Mouse (Mus musculus): Measurements from ENCODE around the gene Pcbp4. TPM values are rescaled to one million over a fixed set of nuclear protein-coding genes. Genes with fewer than 3 reads are reported as not detected.

Pcbp4 gene
- polyA plus RNA-seq, 1 experiment from 2014 or later, result 32.6 TPM

DNA sequence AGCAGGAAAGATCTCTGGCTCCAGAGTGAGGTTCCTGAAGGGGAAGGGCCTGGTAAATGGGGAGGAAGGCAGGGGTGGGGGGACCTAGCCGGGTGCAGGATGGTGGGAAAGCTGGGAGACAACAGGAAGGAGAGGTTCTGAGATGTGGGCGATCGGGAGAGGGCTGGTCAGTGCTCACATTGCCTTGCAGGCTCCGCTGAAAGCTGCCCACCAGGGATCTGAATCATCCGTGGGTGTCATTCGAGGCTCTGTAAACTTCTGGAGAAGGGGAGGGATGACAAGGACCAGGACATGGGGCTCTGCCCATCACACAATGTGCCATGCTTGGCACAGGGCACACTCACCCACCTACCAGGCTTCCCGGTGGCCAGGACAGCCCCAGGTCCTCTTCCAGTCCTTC is 19.7 kb upstream of the Pcbp4 start:
- Histone ChIP-seq H3K9me3 (ENCODE audit: control insufficient read depth, low read length) (no peaks in the 10 kb centered on the region), H3K4me2 (ENCODE audit: low read depth, low read length) (no peak overlapping the region), H3K36me3 (ENCODE audit: control insufficient read depth, insufficient read depth, low read length) (0 out of 2 replicates have a peak, but pooled peaks cover 8% of the 10 kb centered on the region), H3K9ac (ENCODE audit: low read depth, low read length) (peak overlapping the region; percentile 35; the same call in 1 of the 2 replicates), H3K4me1 (ENCODE audit: control insufficient read depth, insufficient read depth, low read length) (peaks cover 45% of the 10 kb centered on the region), H3K27ac (ENCODE audit: low read length) (0 out of 2 replicates have a peak overlapping the region, but pooled peaks have one; percentile 30), H3K27me3 (replicated peaks; ENCODE audit: control insufficient read depth, insufficient read depth, low read length) (no peaks in the 10 kb centered on the region), H3K4me3 (ENCODE audit: low read length) (no peak overlapping the region)
- 67% methylated on average over 7 of the region's 7 CpGs for WGBS
- ATAC-seq, result no peak

DNA sequence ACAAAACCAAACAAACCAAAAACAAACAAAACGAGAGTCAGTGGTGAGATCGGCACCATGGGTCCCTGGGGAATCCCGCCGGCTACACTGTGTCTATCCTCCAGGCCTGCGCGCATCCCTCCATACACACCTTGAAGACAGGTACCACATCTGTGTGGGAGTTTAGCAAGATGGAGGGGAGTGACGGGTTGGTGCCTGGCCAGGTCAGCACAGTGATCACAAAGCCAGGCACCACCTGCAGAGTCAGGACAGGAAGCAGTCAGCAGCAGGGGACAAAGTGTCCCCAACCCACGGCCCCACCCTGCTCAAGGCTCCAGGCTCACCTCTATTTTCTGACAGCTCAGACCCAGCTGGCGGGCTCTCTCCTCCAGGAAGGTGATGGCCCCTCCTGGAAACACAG is 16.5 kb upstream of the Pcbp4 start:
- 75% methylated on average over 9 of the region's 9 CpGs for WGBS
- H3K36me3 ChIP-seq (ENCODE audit: control insufficient read depth, insufficient read depth, low read length), result 0 out of 2 replicates have a peak, but pooled peaks cover 8% of the 10 kb centered on the region
- no peak overlapping the region for H3K27ac ChIP-seq (ENCODE audit: low read length)
- peaks cover 40% of the 10 kb centered on the region for H3K4me1 ChIP-seq (ENCODE audit: control insufficient read depth, insufficient read depth, low read length)
- H3K9ac ChIP-seq (ENCODE audit: low read depth, low read length), result peak overlapping the region; percentile 35
- H3K4me2 ChIP-seq (ENCODE audit: low read depth, low read length), result no peak overlapping the region
- H3K4me3 ChIP-seq (ENCODE audit: low read length), result no peak overlapping the region
- no peaks in the 10 kb centered on the region for H3K27me3 ChIP-seq (replicated peaks; ENCODE audit: control insufficient read depth, insufficient read depth, low read length)
- no peak for ATAC-seq
- H3K9me3 ChIP-seq (ENCODE audit: control insufficient read depth, low read length), result no peaks in the 10 kb centered on the region

DNA sequence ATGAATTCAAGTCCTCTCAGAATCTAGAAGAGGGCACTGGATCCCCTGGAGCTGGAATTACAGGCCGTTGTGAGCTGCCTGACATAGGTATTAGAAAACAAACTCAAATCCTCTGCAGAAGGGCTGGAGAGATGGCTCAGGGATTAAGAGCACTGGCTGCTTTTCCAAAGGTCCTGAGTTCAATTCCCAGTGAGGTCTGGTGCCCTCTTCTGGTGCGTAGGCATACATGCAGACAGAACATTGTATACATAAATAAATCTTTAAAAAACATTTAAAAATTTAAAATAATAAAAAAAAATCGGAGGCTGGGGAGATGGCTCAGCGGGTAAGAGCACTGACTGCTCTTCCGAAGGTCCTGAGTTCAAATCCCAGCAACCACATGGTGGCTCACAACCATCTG is 10.4 kb upstream of the Pcbp4 start:
- Histone ChIP-seq H3K4me1 (ENCODE audit: control insufficient read depth, insufficient read depth, low read length) (peaks cover 25% of the 10 kb centered on the region), H3K27me3 (replicated peaks; ENCODE audit: control insufficient read depth, insufficient read depth, low read length) (no peaks in the 10 kb centered on the region), H3K9me3 (ENCODE audit: control insufficient read depth, low read length) (no peaks in the 10 kb centered on the region), H3K36me3 (ENCODE audit: control insufficient read depth, insufficient read depth, low read length) (no peaks in the 10 kb centered on the region), H3K9ac (ENCODE audit: low read depth, low read length) (no peak overlapping the region), H3K4me2 (ENCODE audit: low read depth, low read length) (no peak overlapping the region), H3K4me3 (ENCODE audit: low read length) (no peak overlapping the region), H3K27ac (ENCODE audit: low read length) (no peak overlapping the region)
- WGBS, result 77% methylated on average over 5 of the region's 5 CpGs
- no peak for ATAC-seq

DNA sequence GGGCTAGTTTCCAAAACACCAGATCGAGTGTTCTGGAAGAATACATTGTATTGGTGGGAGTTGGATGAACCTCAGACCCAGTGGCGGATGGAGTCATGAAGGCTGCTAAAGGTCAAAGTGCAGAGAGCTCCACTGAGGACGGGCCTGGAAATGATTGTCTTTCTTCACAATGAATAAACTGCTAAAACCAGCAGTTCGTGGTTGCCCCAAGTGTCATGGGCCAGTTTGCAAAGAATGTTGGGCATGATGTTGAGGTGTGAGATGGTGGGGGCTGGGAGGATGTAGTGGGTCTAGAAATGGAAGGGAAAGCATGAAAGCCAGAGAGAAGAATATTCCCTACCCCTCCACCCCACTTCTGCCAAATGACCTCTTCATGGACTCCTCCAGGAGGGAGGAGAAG is 8.3 kb upstream of the Pcbp4 start:
- WGBS, result 60% methylated on average over 4 of the region's 4 CpGs
- no peak overlapping the region for H3K27ac ChIP-seq (ENCODE audit: low read length)
- no peak overlapping the region for H3K9ac ChIP-seq (ENCODE audit: low read depth, low read length)
- no peaks in the 10 kb centered on the region for H3K36me3 ChIP-seq (ENCODE audit: control insufficient read depth, insufficient read depth, low read length)
- no peaks in the 10 kb centered on the region for H3K27me3 ChIP-seq (replicated peaks; ENCODE audit: control insufficient read depth, insufficient read depth, low read length)
- peaks cover 34% of the 10 kb centered on the region for H3K4me1 ChIP-seq (ENCODE audit: control insufficient read depth, insufficient read depth, low read length)
- ATAC-seq, result no peak
- no peak overlapping the region for H3K4me3 ChIP-seq (ENCODE audit: low read length)
- H3K4me2 ChIP-seq (ENCODE audit: low read depth, low read length), result no peak overlapping the region
- no peaks in the 10 kb centered on the region for H3K9me3 ChIP-seq (ENCODE audit: control insufficient read depth, low read length)

DNA sequence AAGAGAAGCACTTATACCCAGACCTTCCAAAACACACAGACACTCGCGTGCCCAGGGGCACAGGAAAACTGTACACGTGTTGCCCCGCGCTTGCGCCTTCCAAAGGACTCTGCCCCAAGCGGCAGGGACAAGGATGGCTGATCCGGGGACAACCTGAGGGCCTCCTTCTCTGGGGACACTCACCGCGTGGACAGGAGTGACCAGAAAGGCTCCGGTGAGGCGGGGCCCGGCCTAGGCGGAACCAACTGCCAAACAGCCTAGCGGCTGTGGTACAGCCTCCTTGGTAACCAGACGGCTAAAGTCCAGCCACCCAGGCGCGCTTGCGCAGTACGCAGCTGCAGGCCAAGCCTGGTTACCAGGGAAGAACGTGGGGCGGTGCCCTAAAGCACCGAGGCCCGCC is 5.7 kb upstream of the Pcbp4 start, which contains the start of the genes Abhd14b and Abhd14a:
Abhd14b (plus strand) TSS at position 112 of the 400 bp plus-strand sequence.
Abhd14a (minus strand) TSS at position 331 of the 400 bp plus-strand sequence.
- WGBS, result 0% methylated on average over 24 of the region's 24 CpGs
- peak within 1 kb of the TSS; percentile 81 for H3K9ac ChIP-seq (ENCODE audit: low read depth, low read length)
- ATAC-seq, result peak; percentile 86
- peak within 1 kb of the TSS; percentile 77 for H3K27ac ChIP-seq (ENCODE audit: low read length)
- H3K27me3 ChIP-seq (replicated peaks; ENCODE audit: control insufficient read depth, insufficient read depth, low read length), result no peaks in the 10 kb centered on the region
- H3K4me2 ChIP-seq (ENCODE audit: low read depth, low read length), result peak within 1 kb of the TSS; percentile 73
- no peaks in the 10 kb centered on the region for H3K36me3 ChIP-seq (ENCODE audit: control insufficient read depth, insufficient read depth, low read length)
- no peaks in the 10 kb centered on the region for H3K9me3 ChIP-seq (ENCODE audit: control insufficient read depth, low read length)
- H3K4me1 ChIP-seq (ENCODE audit: control insufficient read depth, insufficient read depth, low read length), result peaks cover 49% of the 10 kb centered on the region
- peak within 1 kb of the TSS; percentile 63 for H3K4me3 ChIP-seq (ENCODE audit: low read length)

DNA sequence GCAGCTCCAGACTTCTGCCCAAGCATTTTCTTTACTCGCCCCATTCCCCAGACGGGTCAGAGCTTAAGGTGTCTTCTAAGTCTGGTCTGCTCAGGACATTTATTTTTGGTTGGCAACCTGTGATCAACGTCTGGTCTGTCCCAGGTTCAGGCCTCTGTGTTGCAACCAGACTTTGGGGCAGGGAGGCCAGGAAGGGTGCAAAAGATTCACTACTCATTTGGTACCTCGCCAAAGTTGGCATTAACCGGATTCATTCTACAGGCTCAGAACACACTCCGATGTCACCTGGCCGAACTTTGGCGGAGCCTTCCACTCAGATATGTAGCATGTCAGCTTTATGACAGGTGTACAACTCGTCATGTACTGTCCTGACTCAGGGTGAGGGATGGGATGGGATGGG is 5.1 kb upstream of the Pcbp4 start:
- Histone ChIP-seq H3K4me2 (ENCODE audit: low read depth, low read length) (peak overlapping the region; percentile 73), H3K36me3 (ENCODE audit: control insufficient read depth, insufficient read depth, low read length) (no peaks in the 10 kb centered on the region), H3K9ac (ENCODE audit: low read depth, low read length) (peak overlapping the region; percentile 81), H3K4me3 (ENCODE audit: low read length) (peak overlapping the region; percentile 60), H3K27ac (ENCODE audit: low read length) (peak overlapping the region; percentile 77), H3K9me3 (ENCODE audit: control insufficient read depth, low read length) (no peaks in the 10 kb centered on the region), H3K4me1 (ENCODE audit: control insufficient read depth, insufficient read depth, low read length) (peaks cover 53% of the 10 kb centered on the region), H3K27me3 (replicated peaks; ENCODE audit: control insufficient read depth, insufficient read depth, low read length) (no peaks in the 10 kb centered on the region)
- WGBS, result 31% methylated on average over 9 of the region's 9 CpGs
- peak; percentile 8 for ATAC-seq

DNA sequence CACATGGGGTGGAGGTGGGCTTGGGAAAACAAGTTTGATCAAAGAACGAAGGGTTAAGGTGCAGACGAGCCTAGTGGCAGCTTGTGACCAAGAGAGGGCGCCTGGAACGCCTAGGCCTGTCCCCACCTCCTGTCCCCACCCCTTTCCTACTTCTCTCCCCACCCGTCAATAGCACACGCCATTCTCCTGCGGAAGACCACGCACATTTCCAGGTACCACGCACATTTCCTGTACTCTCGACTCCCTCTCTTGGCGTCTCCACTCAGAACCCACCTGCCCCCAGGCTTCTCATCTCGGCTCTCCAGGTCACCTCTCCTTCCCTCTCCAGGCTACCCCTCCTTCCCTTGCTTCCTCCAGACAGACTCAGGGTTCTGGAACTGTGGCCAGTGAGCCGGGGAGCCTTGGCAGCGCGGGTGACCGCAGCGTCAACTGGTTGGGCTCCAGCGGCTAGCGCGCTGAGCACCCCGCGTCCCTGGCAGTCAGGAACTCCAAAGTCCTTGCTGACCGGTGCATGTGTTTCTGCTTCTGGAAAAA is 4.5 kb upstream of the Pcbp4 start:
- Histone ChIP-seq H3K27me3 (replicated peaks; ENCODE audit: control insufficient read depth, insufficient read depth, low read length) (no peaks in the 10 kb centered on the region), H3K4me1 (ENCODE audit: control insufficient read depth, insufficient read depth, low read length) (peaks cover 57% of the 10 kb centered on the region), H3K4me2 (ENCODE audit: low read depth, low read length) (peak overlapping the region; percentile 73), H3K9me3 (ENCODE audit: control insufficient read depth, low read length) (no peaks in the 10 kb centered on the region), H3K36me3 (ENCODE audit: control insufficient read depth, insufficient read depth, low read length) (no peaks in the 10 kb centered on the region), H3K27ac (ENCODE audit: low read length) (peak overlapping the region; percentile 77), H3K4me3 (ENCODE audit: low read length) (peak overlapping the region; percentile 63), H3K9ac (ENCODE audit: low read depth, low read length) (peak overlapping the region; percentile 81)
- peak; percentile 60 for ATAC-seq
- under 1% methylated on average over 23 of the region's 23 CpGs for WGBS

DNA sequence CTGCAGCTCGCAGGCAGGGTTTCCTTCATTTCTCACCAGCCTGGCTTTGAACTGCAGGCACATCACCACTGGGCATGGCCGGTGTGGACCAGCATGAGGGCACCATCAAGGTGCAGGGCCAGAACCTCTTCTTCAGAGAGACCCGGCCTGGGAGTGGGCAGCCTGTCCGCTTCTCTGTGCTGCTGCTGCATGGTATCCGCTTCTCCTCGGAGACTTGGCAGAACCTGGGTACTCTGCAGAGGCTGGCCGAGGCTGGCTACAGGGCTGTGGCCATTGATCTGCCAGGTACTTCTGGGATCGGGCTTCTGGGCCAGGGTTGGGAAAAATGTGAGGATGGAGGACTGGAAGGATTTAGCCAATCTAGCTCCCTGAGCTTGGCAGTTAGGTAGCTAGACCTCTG is 3.1 kb upstream of the Pcbp4 start:
- H3K27me3 ChIP-seq (replicated peaks; ENCODE audit: control insufficient read depth, insufficient read depth, low read length), result no peaks in the 10 kb centered on the region
- H3K27ac ChIP-seq (ENCODE audit: low read length), result no peak overlapping the region
- no peak overlapping the region for H3K4me3 ChIP-seq (ENCODE audit: low read length)
- H3K4me2 ChIP-seq (ENCODE audit: low read depth, low read length), result no peak overlapping the region; the same call in 1 of the 2 replicates
- H3K9me3 ChIP-seq (ENCODE audit: control insufficient read depth, low read length), result no peaks in the 10 kb centered on the region
- H3K36me3 ChIP-seq (ENCODE audit: control insufficient read depth, insufficient read depth, low read length), result no peaks in the 10 kb centered on the region
- no peak overlapping the region for H3K9ac ChIP-seq (ENCODE audit: low read depth, low read length)
- no peak for ATAC-seq
- 87% methylated on average over 8 of the region's 8 CpGs for WGBS
- peaks cover 65% of the 10 kb centered on the region for H3K4me1 ChIP-seq (ENCODE audit: control insufficient read depth, insufficient read depth, low read length)

DNA sequence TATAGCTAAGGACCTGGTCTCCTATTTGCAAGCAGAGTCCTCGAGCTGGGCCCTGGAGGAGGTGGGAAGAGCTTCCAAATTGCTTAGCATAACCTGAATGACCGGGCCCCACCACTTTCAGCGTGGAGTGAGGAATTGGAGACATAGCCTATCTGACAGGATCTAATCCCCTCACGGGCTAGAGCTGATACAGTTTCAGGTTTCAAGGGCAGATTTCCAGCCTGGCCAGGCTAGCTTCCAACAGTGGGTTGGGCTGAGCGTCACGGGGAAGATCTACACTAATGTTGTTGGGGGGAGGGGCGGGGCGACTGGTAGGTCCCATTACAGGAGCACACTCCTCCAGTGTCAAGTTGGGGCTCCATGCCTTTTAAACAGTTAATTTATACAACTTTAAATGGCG is 2.4 kb upstream of the Pcbp4 start:
- H3K4me2 ChIP-seq (ENCODE audit: low read depth, low read length), result peak overlapping the region; percentile 33
- 14% methylated on average over 9 of the region's 9 CpGs for WGBS
- no peaks in the 10 kb centered on the region for H3K36me3 ChIP-seq (ENCODE audit: control insufficient read depth, insufficient read depth, low read length)
- H3K9ac ChIP-seq (ENCODE audit: low read depth, low read length), result no peak overlapping the region
- peak overlapping the region; percentile 34; the same call in 1 of the 2 replicates for H3K27ac ChIP-seq (ENCODE audit: low read length)
- H3K4me1 ChIP-seq (ENCODE audit: control insufficient read depth, insufficient read depth, low read length), result peaks cover 64% of the 10 kb centered on the region
- no peaks in the 10 kb centered on the region for H3K27me3 ChIP-seq (replicated peaks; ENCODE audit: control insufficient read depth, insufficient read depth, low read length)
- ATAC-seq, result no peak
- 0 out of 2 replicates have a peak overlapping the region, but pooled peaks have one; percentile 8 for H3K4me3 ChIP-seq (ENCODE audit: low read length)
- no peaks in the 10 kb centered on the region for H3K9me3 ChIP-seq (ENCODE audit: control insufficient read depth, low read length)

DNA sequence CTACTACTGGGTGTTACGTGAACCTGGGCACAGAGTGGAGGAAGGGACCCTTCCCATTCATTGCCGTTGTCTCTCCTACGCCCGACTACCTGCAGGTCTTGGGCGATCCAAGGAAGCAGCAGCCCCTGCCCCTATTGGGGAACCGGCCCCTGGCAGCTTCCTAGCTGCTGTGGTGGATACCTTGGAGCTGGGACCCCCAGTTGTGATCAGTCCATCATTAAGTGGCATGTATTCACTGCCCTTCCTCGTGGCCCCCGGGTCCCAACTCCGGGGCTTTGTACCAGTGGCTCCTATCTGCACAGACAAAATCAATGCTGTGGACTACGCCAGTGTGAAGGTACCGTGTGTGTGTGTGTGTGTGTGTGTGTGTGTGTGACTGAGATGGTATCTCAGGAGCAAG is 1.8 kb upstream of the Pcbp4 start:
- Histone ChIP-seq H3K9me3 (ENCODE audit: control insufficient read depth, low read length) (no peaks in the 10 kb centered on the region), H3K9ac (ENCODE audit: low read depth, low read length) (no peak overlapping the region), H3K27me3 (replicated peaks; ENCODE audit: control insufficient read depth, insufficient read depth, low read length) (no peaks in the 10 kb centered on the region), H3K27ac (ENCODE audit: low read length) (no peak overlapping the region), H3K36me3 (ENCODE audit: control insufficient read depth, insufficient read depth, low read length) (no peaks in the 10 kb centered on the region), H3K4me1 (ENCODE audit: control insufficient read depth, insufficient read depth, low read length) (peaks cover 64% of the 10 kb centered on the region), H3K4me2 (ENCODE audit: low read depth, low read length) (no peak overlapping the region), H3K4me3 (ENCODE audit: low read length) (no peak overlapping the region)
- ATAC-seq, result no peak
- WGBS, result 69% methylated on average over 11 of the region's 11 CpGs

Measured in intestine, embryonic 16.5 days (tissue).